Mouse (Mus musculus) T-helper 1 cell (primary cell): ENCODE results near the gene Tbcel.

Experiments used
- in situ Hi-C: fragments of 300-600 bp; cut with MboI, MseI; formaldehyde crosslinking; loops from one replicate; pipeline ENCODE4 v1.15.1; 2025; ENCODE audit warnings: high pct_unique_total_duplicates

Tbcel gene

GRCm38 (mm10) chr9:42507709-42508108 is at the start of gene Tbcel:
Gene Tbcel, minus strand, starts transcription at chr9:42507809.
- in situ Hi-C loops, result no loop called here

DNA sequence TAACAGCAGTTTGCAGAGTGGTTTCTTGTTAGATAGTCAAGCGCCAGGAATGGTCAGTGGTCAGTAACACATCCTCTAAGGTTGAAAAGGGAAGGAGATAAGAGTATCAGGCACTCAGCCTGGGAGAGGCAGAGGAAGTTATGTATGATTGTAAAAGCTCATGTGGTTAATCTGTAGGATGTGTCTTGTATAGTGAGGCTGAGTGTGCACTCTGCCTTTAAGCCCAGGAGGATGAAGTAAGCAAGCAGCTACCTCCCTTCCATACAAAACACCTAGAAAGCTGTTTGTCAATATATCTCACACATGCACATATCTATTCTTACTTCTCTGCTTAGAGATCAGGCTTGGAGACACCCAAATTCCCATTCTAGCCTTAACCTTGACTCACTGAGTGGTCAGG is 47.6 kb upstream of the Tbcel start:
- in situ Hi-C loops, result loop anchor here (10.0 kb wide), 2 partner anchors 390 to 1270 kb away; partner anchors contain the start of gene Grik4

DNA sequence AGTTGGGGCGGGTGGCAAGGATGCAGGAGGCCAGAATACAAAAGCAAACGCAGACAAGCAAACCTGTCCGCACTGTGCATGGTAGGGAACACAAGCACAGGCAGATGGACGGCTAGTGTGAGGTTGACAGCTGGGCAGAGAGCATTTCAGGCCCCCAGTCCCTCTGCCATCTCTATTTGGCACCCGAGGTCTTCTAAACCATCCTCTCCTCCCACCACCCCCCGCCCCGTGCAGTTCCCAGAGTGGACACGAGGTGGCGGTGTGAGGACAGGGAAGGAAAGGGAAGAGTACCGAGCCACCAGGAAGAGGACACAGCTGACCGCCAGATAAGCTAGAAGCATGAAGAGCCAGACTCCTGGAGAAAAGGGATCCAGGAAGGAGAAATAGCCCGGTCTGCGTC is 42.5 kb upstream of the Tbcel start:
- in situ Hi-C loops, result loop anchor here (10.0 kb wide), 2 partner anchors 395 to 1265 kb away; partner anchors contain the start of gene Grik4

GRCm38 (mm10) chr9:42548981-42549380 is 41.4 kb upstream of the Tbcel start:
- in situ Hi-C loops, result no loop called here

DNA sequence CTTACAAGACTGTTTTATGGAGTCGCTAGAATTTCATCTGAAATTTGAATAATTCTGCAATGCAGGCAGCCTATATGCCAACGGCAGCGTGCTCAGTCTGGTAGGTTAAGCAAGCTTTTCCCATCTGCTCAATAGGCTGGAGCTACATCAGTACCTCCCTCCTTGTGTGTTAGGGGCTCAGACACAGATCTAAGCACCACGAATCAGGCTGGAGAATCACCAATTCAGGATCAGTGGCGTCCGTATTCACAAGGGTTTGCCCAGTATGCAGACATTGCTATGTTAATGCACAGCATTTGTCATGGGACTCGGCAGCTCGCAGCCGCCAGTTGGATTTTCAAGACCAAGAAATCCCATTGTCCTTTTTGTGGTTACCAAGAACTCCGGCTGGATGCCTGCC is 36.9 kb upstream of the Tbcel start:
- in situ Hi-C loops, result no loop called here

DNA sequence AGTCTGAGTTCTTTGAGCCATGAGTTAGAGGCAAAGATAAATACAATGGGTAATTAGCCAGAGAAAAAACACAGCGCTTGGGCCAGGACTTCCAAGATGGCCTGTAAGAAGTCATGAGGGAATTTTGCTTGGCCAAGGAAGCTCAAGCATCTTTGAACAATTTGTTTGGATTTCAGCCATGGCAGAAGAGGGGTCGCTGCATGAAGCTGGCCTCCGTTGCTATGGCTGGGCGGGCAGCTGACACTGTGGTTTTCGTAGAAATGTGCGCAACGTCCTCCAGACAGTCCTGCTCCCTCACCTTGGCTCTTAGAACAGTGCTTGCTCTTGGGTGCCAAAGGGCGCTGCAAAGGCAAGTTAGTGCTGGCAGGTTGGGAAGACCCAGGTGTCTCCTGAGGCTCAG is 25.9 kb upstream of the Tbcel start:
- in situ Hi-C loops, result no loop called here

DNA sequence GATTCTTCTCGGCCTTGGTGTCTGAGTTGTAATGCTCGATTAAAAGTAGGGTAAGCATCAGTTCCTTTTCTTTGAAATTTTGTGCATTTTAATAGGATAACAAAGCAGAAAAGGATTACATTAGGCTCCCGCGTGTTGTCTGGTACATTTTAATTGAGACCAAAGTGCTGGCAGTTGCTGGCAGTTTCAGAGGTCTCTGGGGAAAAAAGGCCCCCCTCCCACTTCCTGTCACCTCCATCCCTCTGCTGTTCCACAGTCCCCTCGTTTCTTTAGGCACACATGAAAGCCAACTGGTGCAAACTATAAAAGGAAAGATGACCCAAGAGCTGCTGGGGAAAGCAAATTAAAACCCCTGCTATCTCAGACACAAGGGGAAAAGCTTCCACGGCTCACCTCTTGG is 25.4 kb upstream of the Tbcel start:
- in situ Hi-C loops, result no loop called here

DNA sequence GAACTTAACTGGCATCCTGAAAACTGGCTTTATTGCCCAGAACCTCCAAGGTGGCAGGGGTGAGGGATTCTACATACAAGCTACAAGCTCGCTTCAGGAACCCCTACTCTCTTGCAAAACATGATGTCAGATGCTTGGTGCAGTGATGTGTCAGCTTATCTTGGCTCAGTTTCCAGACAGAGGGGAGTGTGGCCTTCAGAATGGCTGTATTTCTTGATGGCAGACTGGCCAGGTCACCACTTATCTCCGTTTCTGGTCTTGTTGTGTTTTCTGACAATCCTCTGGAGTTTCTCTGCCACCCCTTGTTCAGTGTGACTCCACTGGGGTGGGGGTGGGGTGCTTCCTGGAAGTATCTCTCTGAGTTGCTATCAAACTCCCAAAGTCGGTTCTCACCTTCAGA is 24.3 kb upstream of the Tbcel start:
- in situ Hi-C loops, result no loop called here

DNA sequence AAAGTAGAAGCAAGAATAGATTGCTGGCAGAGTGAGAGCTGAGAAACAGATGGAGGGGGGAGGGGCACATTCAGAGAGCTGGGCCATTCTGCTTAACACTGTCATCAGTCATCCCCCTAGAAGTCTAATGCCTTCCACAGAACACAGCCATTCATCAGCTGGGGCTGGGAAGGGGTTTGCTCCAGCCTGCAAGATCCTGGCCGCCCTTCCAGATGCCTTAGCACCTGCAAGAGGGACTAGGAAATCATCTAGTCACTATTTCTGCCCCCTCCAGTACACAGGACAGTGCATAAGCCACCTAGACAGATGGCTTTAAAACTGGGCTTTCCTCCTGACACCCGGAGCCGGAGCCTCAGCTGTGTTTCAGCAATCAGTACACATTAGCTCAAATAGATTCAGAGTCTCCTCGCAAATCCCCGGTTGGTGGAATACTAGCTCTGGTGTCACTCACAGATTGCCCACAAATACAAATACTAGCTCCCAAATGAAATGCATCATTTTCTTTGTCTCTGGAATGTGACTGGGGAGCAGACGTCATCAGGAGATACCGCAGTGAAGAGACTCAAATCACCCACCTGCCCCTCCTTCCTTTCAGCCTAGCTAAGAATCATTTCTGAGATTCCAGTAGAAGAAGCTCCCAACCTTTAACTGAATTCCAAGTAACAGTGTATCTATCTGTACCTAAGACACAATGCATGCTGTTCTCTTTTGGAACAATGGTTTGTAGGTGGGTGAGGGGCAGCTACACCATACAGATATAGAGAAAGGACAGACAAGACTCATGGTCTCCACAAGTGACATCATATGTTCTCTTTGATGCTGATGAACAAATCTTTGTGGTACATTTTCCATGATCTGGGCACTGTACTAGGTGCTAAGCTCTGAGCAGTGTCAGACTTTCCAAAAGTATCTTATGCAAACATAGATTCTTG is 22.9 kb upstream of the Tbcel start:
- in situ Hi-C loops, result no loop called here

- in situ Hi-C loops, result no loop called here
Observed at GRCm38 (mm10) chr9:42520587-42521084, 13.0 kb upstream of the Tbcel start.

DNA sequence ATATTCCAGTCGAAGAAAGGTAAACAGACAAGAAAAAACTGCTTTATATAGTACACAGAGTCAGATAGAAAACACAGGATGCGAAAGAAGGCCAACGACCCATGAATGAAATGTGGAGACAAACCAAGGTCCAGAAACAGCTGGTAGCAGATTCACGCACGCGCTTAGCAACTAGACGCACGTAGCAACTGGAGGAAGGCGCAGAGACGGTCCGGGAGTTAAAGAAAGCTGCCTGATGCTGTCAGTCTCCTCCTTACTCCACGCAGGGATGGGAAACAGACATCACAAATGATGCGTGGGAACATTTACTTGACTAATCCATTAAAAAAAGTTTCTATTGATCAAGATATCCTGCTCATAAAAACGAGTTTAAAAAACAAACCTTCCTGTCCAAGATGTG is 10.6 kb upstream of the Tbcel start:
- in situ Hi-C loops, result no loop called here

GRCm38 (mm10) chr9:42513159-42513558 is 5.5 kb upstream of the Tbcel start:
- in situ Hi-C loops, result no loop called here

DNA sequence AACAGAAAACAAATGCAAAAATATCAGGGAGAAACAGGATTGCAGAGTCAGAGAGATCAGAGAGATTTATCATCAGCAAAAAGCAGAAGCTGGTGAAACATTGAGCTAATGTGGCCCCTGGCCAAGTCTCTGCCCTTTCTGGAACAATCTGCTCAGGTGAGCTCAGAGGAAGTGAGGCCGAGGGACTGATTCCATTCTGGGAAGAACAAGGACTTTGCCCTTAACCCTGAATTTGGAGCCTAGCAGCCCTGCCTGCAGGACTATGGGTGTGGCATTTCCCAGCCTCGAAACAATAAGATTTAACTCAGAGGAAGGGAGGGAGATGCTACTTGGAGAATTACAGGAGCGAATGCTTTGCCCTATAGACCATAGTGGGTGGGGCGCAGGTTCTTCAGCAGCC is 4.7 kb upstream of the Tbcel start:
- in situ Hi-C loops, result no loop called here

DNA sequence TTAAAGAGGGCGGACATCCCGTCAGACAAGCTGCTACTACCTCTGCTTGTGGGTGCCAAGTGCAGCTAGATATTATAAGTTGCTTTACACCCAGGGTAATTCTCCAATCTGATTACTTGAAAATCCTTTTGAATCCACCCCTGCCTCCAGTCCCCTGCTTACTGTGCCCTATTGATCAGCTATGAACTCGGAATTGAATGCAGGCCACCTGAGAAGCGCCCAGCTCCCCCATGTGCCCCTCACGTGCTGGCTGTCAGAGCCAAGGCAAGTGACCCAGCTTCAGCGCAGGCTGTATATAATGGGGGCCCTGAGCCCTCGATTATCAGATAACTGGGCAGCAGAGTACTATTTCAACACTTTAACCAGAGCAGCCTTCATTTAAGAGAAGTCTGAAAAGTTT is 626 bp upstream of the Tbcel start:
- in situ Hi-C loops, result no loop called here

DNA sequence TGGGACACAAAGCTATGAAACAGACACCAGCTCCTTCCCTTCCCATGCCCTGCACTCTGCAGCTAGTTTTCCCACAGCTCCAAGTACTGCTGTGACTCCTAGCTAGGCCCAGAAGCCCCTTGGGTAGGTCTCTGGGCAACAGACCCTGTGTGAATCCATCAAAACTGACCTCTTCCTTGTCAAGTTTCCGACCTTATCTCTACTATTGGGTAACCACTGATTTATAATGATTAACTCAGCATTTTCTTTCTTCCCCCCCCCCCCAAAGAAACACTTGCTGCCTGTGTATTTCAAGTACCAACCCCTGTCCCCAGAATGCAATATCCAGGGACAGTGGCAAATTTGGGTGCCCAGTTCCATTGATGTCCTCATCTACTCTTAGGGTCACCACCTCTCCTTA is 587 bp downstream of the Tbcel start:
- in situ Hi-C loops, result no loop called here

GRCm38 (mm10) chr9:42504971-42505510 is 2.6 kb downstream of the Tbcel start:
- in situ Hi-C loops, result no loop called here

DNA sequence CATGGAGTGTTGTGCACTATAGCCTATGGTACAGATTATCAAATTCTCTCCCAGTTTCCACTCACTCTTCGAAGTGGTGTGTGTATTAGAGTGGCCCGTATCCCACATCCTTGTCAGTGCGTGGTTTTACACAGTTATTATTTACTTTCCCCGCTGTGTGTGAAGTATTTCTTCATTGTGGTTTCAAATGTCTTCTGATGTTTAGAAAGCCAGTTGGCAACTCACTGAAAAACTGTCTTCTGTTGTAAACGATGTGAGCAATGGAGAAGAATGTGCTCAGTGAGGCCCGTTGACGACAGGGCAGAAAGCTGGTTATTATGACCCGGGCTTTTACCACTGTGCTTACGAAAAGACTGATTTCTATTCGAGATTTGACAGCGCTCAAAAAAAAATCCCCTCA is 3.0 kb downstream of the Tbcel start:
- in situ Hi-C loops, result no loop called here

- in situ Hi-C loops, result no loop called here
Observed at GRCm38 (mm10) chr9:42503709-42504108, 3.9 kb downstream of the Tbcel start.

DNA sequence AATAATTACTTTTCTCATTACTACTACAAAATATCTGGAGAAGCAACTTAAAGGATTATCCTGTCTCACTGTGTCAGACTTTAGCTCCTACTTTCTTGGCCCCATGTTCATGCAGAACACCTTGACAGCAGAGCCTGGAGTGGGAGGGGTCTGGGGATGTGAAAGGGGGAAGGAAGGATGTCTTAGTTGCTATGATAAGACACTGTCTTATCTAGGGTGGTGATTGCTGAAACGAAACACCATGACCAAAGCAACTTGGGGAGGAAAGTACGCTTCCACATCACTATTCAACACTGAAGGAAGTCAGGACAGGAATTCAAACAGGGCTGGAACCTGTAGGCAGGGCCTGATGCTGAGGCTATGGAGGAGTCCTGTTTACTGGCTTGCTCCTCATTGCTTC is 11.3 kb downstream of the Tbcel start:
- in situ Hi-C loops, result loop anchor here (10.0 kb wide), 1 partner anchor 411 kb away; no protein-coding TSS in a partner anchor

- in situ Hi-C loops, result loop anchor here (10.0 kb wide), 1 partner anchor 407 kb away; no protein-coding TSS in a partner anchor
Observed at GRCm38 (mm10) chr9:42491780-42492179, 15.8 kb downstream of the Tbcel start.

- in situ Hi-C loops, result loop anchor here (10.0 kb wide), 1 partner anchor 406 kb away; no protein-coding TSS in a partner anchor
Observed at GRCm38 (mm10) chr9:42490589-42491382, 16.8 kb downstream of the Tbcel start.

DNA sequence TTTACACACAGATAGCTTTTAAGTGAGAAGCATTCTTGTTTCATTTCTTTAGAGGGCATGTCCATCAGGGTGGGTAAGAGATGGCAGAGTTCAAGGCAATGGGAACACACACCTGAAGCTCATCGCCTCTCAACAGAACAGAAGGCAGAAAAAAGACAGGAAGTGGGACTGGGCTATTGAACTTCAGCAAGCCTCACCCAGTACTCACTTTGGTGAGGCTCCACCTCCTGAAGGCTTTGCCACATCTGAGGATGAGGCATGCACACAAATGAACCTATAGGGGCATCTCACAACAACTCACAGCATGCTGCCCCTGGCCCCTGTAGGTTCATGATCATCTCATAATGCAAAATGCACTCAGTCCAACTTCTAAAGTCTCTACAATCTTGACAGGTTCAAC is 19.5 kb downstream of the Tbcel start:
- in situ Hi-C loops, result no loop called here
